Mouse (Mus musculus) kidney, adult 2 months (tissue): ENCODE data around the gene Parp14.

Experiments
- CTCF ChIP-seq: fragments of 200-500 bp; conservative IDR thresholded peaks from 2 replicates; pipeline ENCODE4 v1.5.1; 2011; ENCODE audit warnings: low read depth, mild to moderate bottlenecking, control low read depth, low read length, moderate library complexity, mixed read lengths; ENCODE audit not compliant: insufficient read depth, insufficient read length
- POLR2A ChIP-seq: fragments of 200-500 bp; IDR thresholded peaks from one replicate; pipeline ENCODE4 v1.6.1; 2011; ENCODE audit warnings: low read depth, low read length, control low read depth

GRCm38 (mm10) chr16:35914301-35914700, 43.0 kb upstream of the Parp14 start:
- TF ChIP-seq CTCF (no peak), POLR2A (no peak)
